Mouse (Mus musculus) midbrain, embryonic 12.5 days (tissue): ENCODE data around the gene Il23a. TPM values are rescaled to one million over a fixed set of nuclear protein-coding genes. Genes with fewer than 3 reads are reported as not detected.
"Not testable (repeated sequence)": the region's sequence is repeated elsewhere in the genome, so short reads cannot be mapped to it uniquely, and the experiment has no call there.

Experiments
- ATAC-seq: fragments of 200-750 bp; cut with Nextera tagmentation; 2 replicates; pipeline ENCODE4 v1.8.0; 2017; ENCODE audit warnings: low read depth, moderate TSS enrichment, moderate library complexity; ENCODE audit not compliant: low FRiP score
- H3K27ac ChIP-seq: fragments of 300-500 bp; sonication (generic); replicated peaks from 2 replicates; pipeline ENCODE4 v1.5.1; 2016; ENCODE audit warnings: mild to moderate bottlenecking
- H3K27me3 ChIP-seq: fragments of 300-500 bp; sonication (generic); 2 replicates; pipeline ENCODE4 v1.6.1; 2016; ENCODE audit warnings: mild to moderate bottlenecking
- H3K36me3 ChIP-seq: fragments of 300-500 bp; sonication (generic); 2 replicates; pipeline ENCODE4 v1.6.1; 2016
- H3K4me1 ChIP-seq: fragments of 300-500 bp; sonication (generic); 2 replicates; pipeline ENCODE4 v1.6.1; 2016
- H3K4me2 ChIP-seq: fragments of 300-500 bp; sonication (generic); replicated peaks from 2 replicates; pipeline ENCODE4 v1.6.1; 2016; ENCODE audit warnings: mild to moderate bottlenecking, moderate library complexity
- H3K4me3 ChIP-seq: fragments of 300-500 bp; sonication (generic); 2 replicates; pipeline ENCODE4 v1.5.1; 2016; ENCODE audit warnings: mild to moderate bottlenecking
- H3K9ac ChIP-seq: fragments of 300-500 bp; sonication (generic); replicated peaks from 2 replicates; pipeline ENCODE4 v1.6.1; 2016; ENCODE audit warnings: mild to moderate bottlenecking, moderate library complexity
- H3K9me3 ChIP-seq: fragments of 300-500 bp; sonication (generic); 2 replicates; pipeline ENCODE4 v1.6.1; 2016; ENCODE audit warnings: mild to moderate bottlenecking
- WGBS: fragments of 180-500 bp; shearing (Covaris S2); methylation state at CpG from one replicate; pipeline ENCODE4 v1.1.7; 2016; 5-methylcytosine and 5-hydroxymethylcytosine counted together
- polyA plus RNA-seq: library from polyadenylated mRNA; unstranded; fragments of >200 nt; fragmentation: Nextera tagmentation; extraction: Ambion mirVana; gene quantifications from 2 replicates; pipeline ENCODE4 v1.2.1, GENCODE M21; 2016

Gene Il23a
- polyA plus RNA-seq, 1 experiment from 2014 or later = not detected

DNA sequence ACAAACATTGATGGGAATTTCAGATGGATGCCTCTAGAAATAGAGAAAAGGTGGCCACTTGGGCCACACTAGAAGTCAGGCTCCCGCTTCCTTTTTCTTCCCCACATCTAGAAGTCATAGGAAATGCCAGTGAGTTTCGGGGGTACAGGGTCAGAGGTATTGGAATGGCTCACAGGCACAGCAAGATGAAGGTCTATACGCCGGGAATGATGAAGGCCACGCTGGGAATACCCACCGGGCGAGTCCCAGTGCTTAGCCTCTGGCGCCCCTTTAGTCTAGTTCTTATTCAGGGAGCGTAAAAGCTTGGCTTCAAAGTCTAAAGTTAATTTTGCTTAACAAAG, 4.2 kb upstream of the Il23a start:
- H3K9me3 ChIP-seq = no peaks in the 10 kb centered on the region
- peak overlapping the region; percentile 77 for H3K4me2 ChIP-seq
- peak overlapping the region; percentile 91 for H3K27ac ChIP-seq
- peak overlapping the region; percentile 59 for H3K4me3 ChIP-seq
- H3K27me3 ChIP-seq = no peaks in the 10 kb centered on the region
- peak overlapping the region; percentile 86 for H3K9ac ChIP-seq
- peaks cover 19% of the 10 kb centered on the region for H3K4me1 ChIP-seq
- 0 out of 2 replicates have a peak, but pooled peaks cover 2% of the 10 kb centered on the region for H3K36me3 ChIP-seq
- WGBS = under 1% methylated on average over 9 of the region's 9 CpGs
- peak; percentile 64 for ATAC-seq

DNA sequence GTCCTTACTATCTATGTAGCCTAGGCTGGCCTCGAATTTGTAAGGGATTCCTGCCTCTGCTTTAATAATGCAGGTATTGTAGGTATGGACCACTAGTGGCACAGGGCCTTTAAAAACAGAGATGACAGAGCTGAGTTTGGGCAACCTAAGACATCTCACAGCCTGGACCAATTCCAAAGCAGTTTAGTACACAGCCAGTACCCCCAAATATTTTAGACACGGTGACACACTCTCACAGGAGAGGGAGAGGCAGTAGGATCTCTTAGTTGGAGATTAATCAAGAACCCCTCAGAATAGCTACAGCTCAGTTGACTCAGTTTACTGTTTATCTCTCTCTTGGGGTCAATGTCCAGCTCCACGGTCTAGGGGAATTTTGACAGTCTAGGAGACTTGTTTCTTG, 3.8 kb upstream of the Il23a start:
- H3K27me3 ChIP-seq = no peaks in the 10 kb centered on the region
- H3K4me1 ChIP-seq = peaks cover 19% of the 10 kb centered on the region
- WGBS = 40% methylated on average over 3 of the region's 3 CpGs

DNA sequence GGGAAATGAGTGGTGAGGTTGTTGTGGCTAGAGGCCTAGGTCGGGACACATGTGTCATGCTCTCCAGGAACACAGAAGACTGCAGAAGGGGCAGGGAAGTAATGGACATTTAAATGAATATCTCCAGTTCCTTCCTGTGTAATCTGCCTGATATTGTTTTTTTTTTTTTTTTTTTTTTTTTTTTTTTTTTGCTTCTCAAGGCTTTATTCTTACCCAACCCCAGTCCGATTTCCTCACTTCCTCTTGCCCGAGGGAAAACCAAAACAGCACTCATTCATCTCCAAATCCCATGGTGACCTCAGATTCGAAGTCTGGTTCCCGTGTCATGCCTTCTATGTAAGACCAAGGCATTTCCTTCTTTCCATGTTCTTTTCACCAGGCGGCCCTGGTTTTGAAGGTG, 309 bp downstream of the Il23a start:
- H3K9me3 ChIP-seq = no peaks in the 10 kb centered on the region
- no peaks in the 10 kb centered on the region for H3K27me3 ChIP-seq
- no peak overlapping the region for H3K9ac ChIP-seq
- ATAC-seq = no peak
- no peak overlapping the region for H3K27ac ChIP-seq
- no peaks in the 10 kb centered on the region for H3K36me3 ChIP-seq
- H3K4me1 ChIP-seq = peaks cover 7% of the 10 kb centered on the region
- H3K4me3 ChIP-seq = no peak overlapping the region
- no peak overlapping the region for H3K4me2 ChIP-seq
- 79% methylated on average over 6 of the region's 6 CpGs for WGBS

More for the DNA sequence above, 3.8 kb upstream of the Il23a start:
- H3K4me3 ChIP-seq = peak overlapping the region; percentile 59
- no peak for ATAC-seq
- no peaks in the 10 kb centered on the region for H3K9me3 ChIP-seq
- H3K36me3 ChIP-seq = 0 out of 2 replicates have a peak, but pooled peaks cover 2% of the 10 kb centered on the region
- H3K9ac ChIP-seq = peak overlapping the region; percentile 86
- peak overlapping the region; percentile 77 for H3K4me2 ChIP-seq
- H3K27ac ChIP-seq = peak overlapping the region; percentile 91

DNA sequence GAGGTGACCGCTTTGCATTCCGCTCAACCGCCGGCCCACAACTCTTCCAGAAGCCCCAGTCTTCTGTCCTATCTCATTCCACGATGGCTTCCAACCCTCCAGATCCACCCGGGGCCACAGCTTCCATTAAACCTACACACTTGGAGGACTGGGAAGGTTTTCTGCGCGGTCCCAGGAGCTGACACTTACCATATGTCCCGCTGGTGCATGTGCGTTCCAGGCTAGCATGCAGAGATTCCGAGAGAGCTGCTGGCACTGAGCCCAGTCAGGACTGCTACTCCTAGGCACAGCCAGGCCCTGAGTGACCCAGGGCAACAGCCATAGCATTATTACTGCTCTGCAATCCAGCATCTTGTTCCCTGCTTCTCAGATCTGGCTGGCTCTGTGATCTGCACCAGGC, 930 bp downstream of the Il23a start:
- 91% methylated on average over 11 of the region's 11 CpGs for WGBS
- no peaks in the 10 kb centered on the region for H3K27me3 ChIP-seq
- no peak overlapping the region for H3K4me3 ChIP-seq
- H3K36me3 ChIP-seq = 0 out of 2 replicates have a peak, but pooled peaks cover 4% of the 10 kb centered on the region
- no peak overlapping the region for H3K9ac ChIP-seq
- no peak for ATAC-seq
- H3K4me1 ChIP-seq = peaks cover 6% of the 10 kb centered on the region
- H3K27ac ChIP-seq = no peak overlapping the region
- no peak overlapping the region for H3K4me2 ChIP-seq
- no peaks in the 10 kb centered on the region for H3K9me3 ChIP-seq

DNA sequence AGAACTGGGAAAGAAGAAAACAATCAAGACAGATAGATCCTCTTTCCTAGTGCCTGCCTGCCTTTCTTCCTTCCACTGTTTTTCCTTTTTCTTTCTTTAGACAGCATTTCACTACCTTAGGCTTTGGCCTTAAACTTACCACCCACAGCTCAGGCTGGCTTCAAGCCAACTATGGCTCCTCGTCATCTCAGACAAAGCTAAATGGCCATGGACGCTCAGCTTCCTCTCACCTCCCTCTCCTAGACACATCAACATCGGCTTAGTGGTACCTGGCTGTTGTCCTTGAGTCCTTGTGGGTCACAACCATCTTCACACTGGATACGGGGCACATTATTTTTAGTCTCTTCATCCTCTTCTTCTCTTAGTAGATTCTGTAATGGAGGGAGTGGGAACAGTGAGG, 1.3 kb downstream of the Il23a start:
- Histone ChIP-seq H3K4me1 (peaks cover 2% of the 10 kb centered on the region), H3K27ac (no peak overlapping the region), H3K4me2 (no peak overlapping the region), H3K4me3 (no peak overlapping the region), H3K27me3 (no peaks in the 10 kb centered on the region), H3K36me3 (peaks cover 8% of the 10 kb centered on the region; the same call in 1 of the 2 replicates), H3K9ac (no peak overlapping the region), H3K9me3 (no peaks in the 10 kb centered on the region)
- no peak for ATAC-seq
- WGBS = 85% methylated on average over 4 of the region's 4 CpGs

DNA sequence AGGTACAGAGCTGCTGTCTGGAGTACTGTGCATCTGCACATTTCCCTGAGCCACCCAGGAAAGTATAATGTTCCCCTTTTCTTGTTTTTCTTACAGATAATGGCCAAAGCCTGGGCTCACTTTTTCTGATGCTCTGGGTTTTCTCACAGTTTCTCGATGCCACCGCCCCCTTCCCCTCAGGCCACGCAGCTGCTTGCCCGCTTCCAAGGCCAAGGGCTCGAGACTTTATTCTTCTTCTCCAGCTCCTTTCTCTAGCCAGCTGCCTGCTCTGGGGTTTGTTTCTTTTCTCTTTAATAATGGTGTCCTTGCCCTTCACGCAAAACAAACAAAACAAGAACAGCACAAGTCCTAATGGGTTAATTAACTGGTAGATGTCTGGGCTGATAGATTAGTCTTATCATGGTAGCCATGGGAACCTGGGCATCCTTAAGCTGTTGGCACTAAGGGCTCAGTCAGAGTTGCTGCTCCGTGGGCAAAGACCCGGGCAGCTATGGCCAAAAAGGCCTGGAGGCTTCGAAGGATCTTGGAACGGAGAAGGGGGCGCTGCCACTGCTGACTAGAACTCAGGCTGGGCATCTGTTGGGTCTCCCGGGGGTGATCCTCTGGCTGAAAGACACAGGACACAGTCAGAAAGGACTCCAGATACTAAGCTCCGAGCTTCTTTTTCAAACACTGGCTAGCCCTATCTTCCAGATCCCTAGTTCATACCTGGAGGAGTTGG, 2.0 kb downstream of the Il23a start:
- Histone ChIP-seq H3K27me3 (no peaks in the 10 kb centered on the region), H3K4me3 (no peak overlapping the region), H3K36me3 (peaks cover 15% of the 10 kb centered on the region), H3K9me3 (no peaks in the 10 kb centered on the region), H3K4me1 (no peaks in the 10 kb centered on the region; the same call in 1 of the 2 replicates), H3K27ac (no peak overlapping the region), H3K4me2 (no peak overlapping the region), H3K9ac (no peak overlapping the region)
- 78% methylated on average over 13 of the region's 13 CpGs for WGBS
- ATAC-seq = no peak

DNA sequence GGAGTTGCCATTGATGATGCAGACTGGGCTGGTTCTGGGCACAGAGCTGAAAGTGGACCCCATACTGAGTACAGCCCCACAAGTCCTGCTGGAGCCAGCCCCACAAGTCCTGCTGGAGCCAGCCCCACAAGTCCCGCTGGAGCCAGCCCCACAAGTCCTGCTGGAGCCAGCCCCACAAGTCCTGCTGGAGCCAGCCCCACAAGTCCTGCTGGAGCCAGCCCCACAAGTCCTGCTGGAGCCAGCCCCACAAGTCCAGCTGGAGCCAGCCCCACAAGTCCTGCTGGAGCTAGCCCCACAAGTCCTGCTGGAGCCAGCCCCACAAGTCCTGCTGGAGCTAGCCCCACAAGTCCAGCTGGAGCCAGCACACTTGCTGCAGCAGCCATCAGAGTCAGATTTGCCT, 8.0 kb downstream of the Il23a start:
- not testable (repeated sequence) for H3K4me2 ChIP-seq, H3K4me3 ChIP-seq, ATAC-seq, H3K9me3 ChIP-seq, H3K27ac ChIP-seq, H3K4me1 ChIP-seq, H3K9ac ChIP-seq, H3K27me3 ChIP-seq
- WGBS = 90% methylated on average over 1 of the region's 1 CpGs
- peaks cover 51% of the 10 kb centered on the region for H3K36me3 ChIP-seq

DNA sequence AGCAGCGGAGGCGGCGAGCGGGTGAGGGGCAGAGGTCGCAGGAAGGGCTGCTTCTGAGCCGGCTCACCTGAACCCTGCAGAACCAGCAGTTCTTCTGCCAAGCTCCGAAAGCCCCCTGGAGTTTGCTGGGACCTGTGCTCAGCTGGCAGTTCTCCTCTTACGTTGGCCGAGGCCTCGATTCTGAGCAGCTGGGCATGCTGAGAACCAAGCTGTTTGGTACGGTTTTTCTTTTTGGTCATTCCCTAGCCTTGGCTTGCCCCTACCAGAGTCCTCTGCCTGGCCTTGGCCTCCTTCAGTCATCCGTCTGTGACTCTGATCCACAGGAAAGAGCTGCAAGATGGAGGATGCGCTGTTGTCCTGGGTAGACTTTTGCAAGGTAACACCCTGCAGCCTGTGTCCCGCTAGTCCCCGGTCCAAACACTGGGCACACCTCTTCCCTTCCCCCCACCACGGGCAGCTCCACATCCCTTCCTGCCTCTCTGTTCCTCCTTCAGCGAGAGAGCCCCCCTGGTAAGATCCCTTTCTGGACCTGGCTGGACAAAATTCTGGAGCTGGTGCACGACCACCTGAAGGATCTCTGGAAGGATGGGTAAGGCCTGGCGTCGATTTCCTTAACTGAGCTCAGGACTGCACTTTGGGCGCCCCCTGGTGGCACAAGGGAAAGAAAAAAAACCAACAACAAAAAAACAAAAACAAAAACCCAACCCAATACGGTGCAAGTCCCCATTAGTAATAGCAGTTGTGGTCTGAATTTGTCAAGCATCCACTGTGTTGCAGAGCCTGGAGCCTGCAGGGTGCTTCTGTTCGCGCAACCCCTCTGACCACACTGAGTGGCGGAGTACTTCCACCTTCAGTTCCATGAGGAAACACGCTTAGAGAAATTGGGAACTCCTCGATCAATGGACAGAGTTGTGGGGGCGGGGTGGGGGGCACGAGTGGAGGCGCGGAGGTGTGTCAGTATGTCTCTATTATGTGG, 14.7 kb downstream of the Il23a start:
- ATAC-seq = no peak
- Histone ChIP-seq H3K9me3 (no peaks in the 10 kb centered on the region), H3K36me3 (peaks cover 76% of the 10 kb centered on the region), H3K4me3 (no peak overlapping the region), H3K9ac (no peak overlapping the region), H3K4me2 (no peak overlapping the region), H3K4me1 (no peaks in the 10 kb centered on the region), H3K27me3 (no peaks in the 10 kb centered on the region), H3K27ac (no peak overlapping the region)
- WGBS = 64% methylated on average over 31 of the region's 31 CpGs

DNA sequence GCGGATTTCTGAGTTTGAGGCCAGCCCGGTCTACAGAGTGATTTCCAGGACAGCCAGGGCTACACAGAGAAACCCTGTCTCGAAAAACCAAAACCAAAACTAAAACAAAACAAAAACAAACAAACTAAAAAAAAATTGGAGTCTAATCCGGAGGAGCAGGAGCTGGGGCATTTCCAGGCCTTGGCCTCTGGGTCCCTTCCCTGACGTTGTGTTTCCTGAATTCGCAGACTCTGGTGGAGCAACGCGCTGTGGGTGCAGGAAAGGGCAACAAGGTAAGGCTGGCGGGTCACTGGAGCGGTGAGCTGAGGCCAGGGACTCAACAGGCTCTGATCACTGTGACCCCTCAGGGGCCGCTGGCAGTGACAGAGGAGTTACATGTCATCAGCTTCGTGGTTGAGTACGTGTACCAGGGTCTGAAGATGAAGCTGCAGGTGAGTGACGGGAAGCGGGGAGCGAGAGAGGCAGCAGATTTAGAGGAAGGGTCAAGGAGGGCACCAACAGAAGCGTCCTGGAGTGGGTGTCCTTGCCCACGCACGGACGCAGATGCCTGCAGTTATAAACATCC, 15.6 kb downstream of the Il23a start:
- Histone ChIP-seq H3K4me3 (no peak overlapping the region), H3K4me1 (no peaks in the 10 kb centered on the region), H3K4me2 (no peak overlapping the region), H3K27ac (no peak overlapping the region), H3K36me3 (peaks cover 73% of the 10 kb centered on the region), H3K9me3 (no peaks in the 10 kb centered on the region), H3K9ac (no peak overlapping the region), H3K27me3 (no peaks in the 10 kb centered on the region)
- 89% methylated on average over 20 of the region's 20 CpGs for WGBS
- ATAC-seq = no peak

DNA sequence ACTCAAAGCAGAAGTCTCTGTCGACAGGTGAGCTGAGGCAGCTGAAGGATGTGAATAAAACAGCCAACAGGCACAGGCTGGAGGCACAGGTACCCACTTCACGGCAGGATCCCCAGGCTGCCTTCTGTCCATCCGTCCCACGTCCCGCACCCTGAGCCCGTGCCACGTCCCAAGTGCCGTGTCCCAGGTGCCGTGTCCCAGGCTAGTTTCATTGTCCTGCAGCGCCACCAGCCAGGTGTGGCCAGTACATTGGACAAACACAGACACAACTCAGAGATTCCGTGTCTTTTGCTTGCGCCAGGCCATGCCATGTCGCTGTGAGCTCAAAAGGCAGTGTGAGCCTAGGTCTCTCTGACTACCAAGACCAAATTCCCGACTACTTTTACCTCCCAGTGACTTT, 16.9 kb downstream of the Il23a start:
- H3K9ac ChIP-seq = no peak overlapping the region
- 92% methylated on average over 14 of the region's 14 CpGs for WGBS
- no peaks in the 10 kb centered on the region for H3K9me3 ChIP-seq
- ATAC-seq = no peak
- no peak overlapping the region for H3K27ac ChIP-seq
- no peak overlapping the region for H3K4me3 ChIP-seq
- no peak overlapping the region for H3K4me2 ChIP-seq
- H3K4me1 ChIP-seq = no peaks in the 10 kb centered on the region
- H3K36me3 ChIP-seq = peaks cover 74% of the 10 kb centered on the region
- no peaks in the 10 kb centered on the region for H3K27me3 ChIP-seq

DNA sequence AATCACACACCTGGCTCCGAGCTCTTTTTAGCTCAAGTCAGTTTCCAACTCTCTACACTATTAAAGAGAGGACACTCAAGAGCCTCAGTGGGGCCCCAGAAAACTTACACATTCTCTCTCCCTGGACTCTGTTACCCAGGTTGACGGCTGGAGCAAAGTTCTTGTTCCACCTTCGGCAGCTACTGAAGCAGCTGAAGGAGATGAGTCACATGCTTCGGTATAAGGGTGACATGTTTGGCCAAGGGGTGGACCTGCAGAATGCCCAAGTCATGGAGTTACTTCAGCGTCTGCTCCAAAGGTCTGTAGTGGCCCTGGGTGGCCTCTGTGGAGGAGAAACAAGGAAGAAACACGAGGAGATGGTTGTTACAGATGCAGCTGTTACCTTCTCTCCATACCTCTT, 17.6 kb downstream of the Il23a start:
- Histone ChIP-seq H3K9me3 (no peaks in the 10 kb centered on the region), H3K27ac (no peak overlapping the region), H3K4me2 (no peak overlapping the region), H3K27me3 (no peaks in the 10 kb centered on the region), H3K4me1 (no peaks in the 10 kb centered on the region), H3K9ac (no peak overlapping the region), H3K36me3 (peaks cover 71% of the 10 kb centered on the region), H3K4me3 (no peak overlapping the region)
- ATAC-seq = no peak
- WGBS = 93% methylated on average over 6 of the region's 6 CpGs

DNA sequence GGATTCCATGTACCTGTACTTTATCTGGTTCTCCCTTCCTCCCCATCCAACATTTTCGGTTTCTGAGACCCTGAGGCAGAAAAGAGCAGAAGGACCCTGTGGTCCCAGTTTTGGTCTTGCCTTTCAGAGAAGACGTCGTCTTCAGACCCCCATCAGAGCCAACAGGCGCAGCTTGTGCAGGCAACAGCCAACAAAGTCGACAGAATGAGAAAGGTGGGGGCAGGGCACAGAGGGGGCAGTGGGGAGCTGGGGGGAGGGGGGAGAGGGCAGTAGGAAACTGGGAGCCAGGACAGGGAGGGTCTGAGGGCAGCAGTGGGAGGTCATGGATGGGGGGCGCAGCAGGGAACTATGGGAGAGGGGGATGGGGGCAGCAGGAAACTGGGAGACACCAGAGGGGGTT, 20.4 kb downstream of the Il23a start:
- Histone ChIP-seq H3K4me3 (no peak overlapping the region), H3K4me2 (no peak overlapping the region), H3K36me3 (peaks cover 50% of the 10 kb centered on the region), H3K9me3 (no peaks in the 10 kb centered on the region), H3K27ac (no peak overlapping the region), H3K9ac (no peak overlapping the region), H3K27me3 (no peaks in the 10 kb centered on the region), H3K4me1 (no peaks in the 10 kb centered on the region)
- no peak for ATAC-seq
- WGBS = 64% methylated on average over 6 of the region's 6 CpGs
